Mouse (Mus musculus): ENCODE data around the gene Tbc1d15. TPM values are rescaled to one million over a fixed set of nuclear protein-coding genes. Genes with fewer than 3 reads are reported as not detected.

The Tbc1d15 gene
- polyA plus RNA-seq, 1 experiment = 6.2 TPM

- H3K36me3 ChIP-seq (ENCODE audit: control insufficient read depth, insufficient read depth, low read length) = peaks cover 2% of the 10 kb centered on the region
- H3K27me3 ChIP-seq (ENCODE audit: control insufficient read depth, insufficient read depth, low read length) = no peaks in the 10 kb centered on the region
- H3K4me1 ChIP-seq (ENCODE audit: control insufficient read depth, insufficient read depth, insufficient read length, low read length) = peaks cover 9% of the 10 kb centered on the region; the same call in 1 of the 2 replicates
- 93% methylated on average over 2 of the region's 2 CpGs for WGBS
- H3K27ac ChIP-seq (ENCODE audit: insufficient read depth, low read depth, low read length) = no peak overlapping the region
- H3K4me3 ChIP-seq (ENCODE audit: low read depth, low read length) = no peak overlapping the region
- TF ChIP-seq CTCF (IDR thresholded peaks at IDR 0.05; ENCODE audit: extremely low read depth, insufficient read length, insufficient replicate concordance, low read depth, low read length) = no peak
- TF ChIP-seq POLR2A (IDR thresholded peaks at IDR 0.05; ENCODE audit: low read depth, low read length) = no peak
Observed at GRCm38 (mm10) chr10:115245488-115245887, 5.8 kb downstream of the Tbc1d15 start.

DNA sequence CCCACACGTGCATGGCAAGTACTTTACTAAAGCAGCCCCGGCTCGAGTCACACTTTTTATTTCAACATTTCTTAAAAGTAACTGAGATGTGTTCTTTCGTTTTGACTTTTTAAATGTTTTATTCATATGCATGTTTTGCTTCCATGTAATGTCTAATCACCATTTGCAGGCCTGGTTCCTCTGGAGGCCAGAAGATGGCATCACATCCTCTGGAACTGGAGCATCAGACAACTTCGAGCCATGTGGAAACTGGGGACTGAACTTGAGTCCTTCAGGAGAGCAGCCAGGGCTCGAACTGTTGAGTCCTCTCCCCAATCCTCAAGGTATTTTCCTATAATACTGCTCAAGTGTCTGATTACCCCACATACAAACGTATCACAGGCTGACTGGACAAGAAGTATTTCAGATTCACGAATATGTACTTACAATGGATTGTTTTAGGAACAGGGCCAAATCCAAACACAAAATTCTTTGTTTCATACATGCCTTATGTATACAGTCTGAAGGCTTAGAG lies 10.1 kb downstream of the Tbc1d15 start:
- WGBS = 58% methylated on average over 8 of the region's 8 CpGs
- Histone ChIP-seq H3K4me3 (ENCODE audit: low read depth, low read length) (no peak overlapping the region), H3K36me3 (ENCODE audit: control insufficient read depth, insufficient read depth, low read length) (peaks cover 28% of the 10 kb centered on the region), H3K27me3 (ENCODE audit: control insufficient read depth, insufficient read depth, low read length) (no peaks in the 10 kb centered on the region), H3K27ac (ENCODE audit: insufficient read depth, low read depth, low read length) (no peak overlapping the region), H3K4me1 (ENCODE audit: control insufficient read depth, insufficient read depth, insufficient read length, low read length) (peaks cover 3% of the 10 kb centered on the region; the same call in 1 of the 2 replicates)
- TF ChIP-seq CTCF (IDR thresholded peaks at IDR 0.05; ENCODE audit: extremely low read depth, insufficient read length, insufficient replicate concordance, low read depth, low read length) (peak; percentile 46; the same call in 1 of the 2 replicates), POLR2A (IDR thresholded peaks at IDR 0.05; ENCODE audit: low read depth, low read length) (no peak)

DNA sequence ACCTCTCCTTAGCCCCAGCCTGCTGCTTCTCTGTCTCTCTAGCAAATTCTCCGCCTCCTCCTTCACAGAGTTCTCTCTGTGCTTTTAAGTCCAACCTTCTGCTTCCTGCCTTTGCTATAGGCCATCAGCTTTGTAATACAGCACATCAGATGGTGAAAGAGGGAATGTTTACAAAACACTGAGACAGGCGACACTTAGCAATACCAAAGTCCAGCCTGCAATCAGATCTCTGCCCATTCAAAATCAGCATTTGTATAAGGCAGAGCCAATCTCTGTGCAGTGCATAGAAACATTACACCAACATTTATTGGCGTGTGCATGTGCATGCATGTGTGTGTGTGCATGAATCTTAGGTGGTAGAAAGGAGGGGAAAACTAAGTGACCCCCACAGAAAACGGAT lies 13.3 kb downstream of the Tbc1d15 start:
- no peak for TF ChIP-seq POLR2A (IDR thresholded peaks at IDR 0.05; ENCODE audit: low read depth, low read length)
- TF ChIP-seq CTCF (IDR thresholded peaks at IDR 0.05; ENCODE audit: extremely low read depth, insufficient read length, insufficient replicate concordance, low read depth, low read length) = no peak
- Histone ChIP-seq H3K27me3 (ENCODE audit: control insufficient read depth, insufficient read depth, low read length) (no peaks in the 10 kb centered on the region), H3K4me3 (ENCODE audit: low read depth, low read length) (no peak overlapping the region), H3K36me3 (ENCODE audit: control insufficient read depth, insufficient read depth, low read length) (peaks cover 42% of the 10 kb centered on the region), H3K4me1 (ENCODE audit: control insufficient read depth, insufficient read depth, insufficient read length, low read length) (no peaks in the 10 kb centered on the region), H3K27ac (ENCODE audit: insufficient read depth, low read depth, low read length) (no peak overlapping the region)
- 69% methylated on average over 4 of the region's 4 CpGs for WGBS

- Histone ChIP-seq H3K4me1 (ENCODE audit: control insufficient read depth, insufficient read depth, insufficient read length, low read length) (no peaks in the 10 kb centered on the region), H3K36me3 (ENCODE audit: control insufficient read depth, insufficient read depth, low read length) (peaks cover 48% of the 10 kb centered on the region), H3K27ac (ENCODE audit: insufficient read depth, low read depth, low read length) (no peak overlapping the region), H3K27me3 (ENCODE audit: control insufficient read depth, insufficient read depth, low read length) (no peaks in the 10 kb centered on the region), H3K4me3 (ENCODE audit: low read depth, low read length) (no peak overlapping the region)
- WGBS = 68% methylated on average over 4 of the region's 4 CpGs
- no peak for TF ChIP-seq POLR2A (IDR thresholded peaks at IDR 0.05; ENCODE audit: low read depth, low read length)
- no peak for TF ChIP-seq CTCF (IDR thresholded peaks at IDR 0.05; ENCODE audit: extremely low read depth, insufficient read length, insufficient replicate concordance, low read depth, low read length)
Observed at GRCm38 (mm10) chr10:115236733-115237132, 14.5 kb downstream of the Tbc1d15 start.

- Histone ChIP-seq H3K27me3 (ENCODE audit: control insufficient read depth, insufficient read depth, low read length) (no peaks in the 10 kb centered on the region), H3K27ac (ENCODE audit: insufficient read depth, low read depth, low read length) (no peak overlapping the region), H3K36me3 (ENCODE audit: control insufficient read depth, insufficient read depth, low read length) (peaks cover 52% of the 10 kb centered on the region), H3K4me1 (ENCODE audit: control insufficient read depth, insufficient read depth, insufficient read length, low read length) (no peaks in the 10 kb centered on the region), H3K4me3 (ENCODE audit: low read depth, low read length) (no peak overlapping the region)
- WGBS = 91% methylated on average over 9 of the region's 9 CpGs
- TF ChIP-seq CTCF (IDR thresholded peaks at IDR 0.05; ENCODE audit: extremely low read depth, insufficient read length, insufficient replicate concordance, low read depth, low read length) (no peak), POLR2A (IDR thresholded peaks at IDR 0.05; ENCODE audit: low read depth, low read length) (no peak)
Observed at GRCm38 (mm10) chr10:115235501-115235900, 15.8 kb downstream of the Tbc1d15 start.

DNA sequence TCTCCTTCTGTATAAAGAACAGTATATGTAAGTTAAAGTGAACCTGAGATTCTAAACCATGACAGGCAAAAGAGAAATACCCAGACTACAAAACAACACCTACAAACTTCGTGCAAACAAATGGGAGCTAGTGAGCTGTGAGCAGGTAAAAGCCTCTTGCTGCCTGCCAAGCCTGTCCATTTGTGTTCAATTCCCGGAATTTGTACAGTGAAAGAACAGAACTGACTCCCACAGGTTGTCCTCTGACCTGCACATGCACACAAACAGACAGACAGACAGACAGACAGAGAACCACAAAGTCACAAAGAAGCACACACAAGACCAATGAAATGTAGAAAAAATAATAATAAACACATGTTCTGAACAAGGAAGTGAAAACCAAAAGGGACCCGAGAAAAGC lies 17.5 kb downstream of the Tbc1d15 start:
- Histone ChIP-seq H3K27me3 (ENCODE audit: control insufficient read depth, insufficient read depth, low read length) (no peaks in the 10 kb centered on the region), H3K4me1 (ENCODE audit: control insufficient read depth, insufficient read depth, insufficient read length, low read length) (no peaks in the 10 kb centered on the region), H3K4me3 (ENCODE audit: low read depth, low read length) (no peak overlapping the region), H3K27ac (ENCODE audit: insufficient read depth, low read depth, low read length) (no peak overlapping the region), H3K36me3 (ENCODE audit: control insufficient read depth, insufficient read depth, low read length) (peaks cover 49% of the 10 kb centered on the region)
- TF ChIP-seq CTCF (IDR thresholded peaks at IDR 0.05; ENCODE audit: extremely low read depth, insufficient read length, insufficient replicate concordance, low read depth, low read length) (no peak), POLR2A (IDR thresholded peaks at IDR 0.05; ENCODE audit: low read depth, low read length) (no peak)
- 72% methylated on average over 3 of the region's 3 CpGs for WGBS

DNA sequence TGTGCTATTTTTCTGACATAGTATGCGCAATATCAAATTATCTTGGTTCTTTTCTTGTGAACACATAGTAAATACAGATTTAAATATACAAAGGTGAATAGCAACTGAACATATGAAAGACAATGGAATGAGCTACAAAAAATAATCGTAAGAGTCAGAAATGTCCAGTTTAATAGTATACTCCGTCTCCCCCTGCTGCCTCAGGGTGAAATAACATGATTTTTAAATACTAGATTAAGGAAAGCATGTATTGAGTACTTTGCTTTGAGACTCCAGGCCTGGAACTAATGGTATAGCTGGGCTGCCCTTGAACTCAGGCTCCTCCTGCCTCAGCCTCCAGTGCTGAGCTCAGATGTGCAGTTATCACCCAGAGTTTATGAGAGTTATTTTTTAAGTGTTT lies 18.8 kb downstream of the Tbc1d15 start:
- Histone ChIP-seq H3K36me3 (ENCODE audit: control insufficient read depth, insufficient read depth, low read length) (peaks cover 45% of the 10 kb centered on the region), H3K4me1 (ENCODE audit: control insufficient read depth, insufficient read depth, insufficient read length, low read length) (no peaks in the 10 kb centered on the region), H3K27ac (ENCODE audit: insufficient read depth, low read depth, low read length) (no peak overlapping the region), H3K4me3 (ENCODE audit: low read depth, low read length) (no peak overlapping the region), H3K27me3 (ENCODE audit: control insufficient read depth, insufficient read depth, low read length) (no peaks in the 10 kb centered on the region)
- TF ChIP-seq POLR2A (IDR thresholded peaks at IDR 0.05; ENCODE audit: low read depth, low read length) (no peak), CTCF (IDR thresholded peaks at IDR 0.05; ENCODE audit: extremely low read depth, insufficient read length, insufficient replicate concordance, low read depth, low read length) (no peak)
- 89% methylated on average over 3 of the region's 3 CpGs for WGBS
